Mouse (Mus musculus) thymus, postnatal 10 days (tissue): Measurements from ENCODE around the gene Tas2r108.

Source experiments
- DNase-seq, 2 experiments: peaks; one replicate each; pipeline ENCODE4 v3.0.0; 2021; ENCODE audit warnings: low spot score in 2 of 2

Gene Tas2r108

GRCm38 (mm10) chr6:40493229-40493628, at the start of gene Tas2r108:
Gene Tas2r108 (plus strand): TSS chr6:40493529.
- DNase-seq = no peak

GRCm38 (mm10) chr6:40448626-40449025, 44.7 kb upstream of the Tas2r108 start:
- DNase-seq = no peak

- DNase-seq = peak in 1 of 2 experiments; percentile 40
Measured at GRCm38 (mm10) chr6:40454436-40455041, 38.8 kb upstream of the Tas2r108 start.

- DNase-seq = peak in 1 of 2 experiments; percentile 9
Measured at GRCm38 (mm10) chr6:40465710-40466109, 27.6 kb upstream of the Tas2r108 start.

- DNase-seq = peak; percentile 88 to 91
Measured at GRCm38 (mm10) chr6:40470916-40471719, 22.2 kb upstream of the Tas2r108 start, which contains the start of gene Ssbp1. Gene Ssbp1 (plus strand): TSS chr6:40471352.

GRCm38 (mm10) chr6:40471720-40472010, 21.7 kb upstream of the Tas2r108 start:
- no peak for DNase-seq

DNA sequence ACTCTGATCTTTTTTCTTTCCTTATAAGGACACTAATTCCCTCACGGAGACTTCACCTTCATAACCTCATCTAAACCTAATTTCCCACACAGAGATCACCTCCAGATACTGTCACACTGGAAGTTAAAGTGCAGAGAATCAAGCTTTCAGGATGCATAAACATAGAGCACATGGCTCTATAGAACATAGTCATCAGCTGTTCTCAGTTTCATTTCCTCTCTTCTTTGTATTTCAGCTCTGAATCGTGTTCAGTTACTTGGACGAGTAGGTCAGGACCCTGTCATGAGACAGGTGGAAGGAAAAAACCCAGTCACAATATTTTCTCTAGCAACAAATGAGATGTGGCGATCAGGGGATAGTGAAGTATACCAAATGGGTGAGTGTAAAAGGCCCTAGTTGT, 17.2 kb upstream of the Tas2r108 start:
- no peak for DNase-seq

- DNase-seq = no peak
Measured at GRCm38 (mm10) chr6:40479705-40480104, 13.6 kb upstream of the Tas2r108 start.

DNA sequence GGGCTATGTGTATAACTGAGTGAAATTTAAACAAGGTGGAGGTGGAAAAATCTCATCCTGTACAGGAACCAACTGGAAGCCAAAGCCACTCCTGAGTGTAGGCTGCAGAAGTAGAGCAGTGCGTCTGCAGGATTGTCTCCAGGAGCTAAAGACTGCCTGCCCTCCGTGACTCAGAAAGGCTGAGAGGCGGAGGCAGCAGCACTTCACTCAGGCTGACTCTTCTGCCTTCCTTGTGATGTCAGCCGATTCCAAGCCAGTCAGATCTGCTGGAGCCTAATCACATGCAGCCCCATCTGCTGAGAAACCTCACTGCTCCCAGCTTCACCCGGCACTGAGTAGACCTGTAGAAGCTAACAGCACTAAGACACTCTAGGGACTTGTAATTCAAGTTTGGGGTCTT, 11.0 kb upstream of the Tas2r108 start:
- no peak for DNase-seq

DNA sequence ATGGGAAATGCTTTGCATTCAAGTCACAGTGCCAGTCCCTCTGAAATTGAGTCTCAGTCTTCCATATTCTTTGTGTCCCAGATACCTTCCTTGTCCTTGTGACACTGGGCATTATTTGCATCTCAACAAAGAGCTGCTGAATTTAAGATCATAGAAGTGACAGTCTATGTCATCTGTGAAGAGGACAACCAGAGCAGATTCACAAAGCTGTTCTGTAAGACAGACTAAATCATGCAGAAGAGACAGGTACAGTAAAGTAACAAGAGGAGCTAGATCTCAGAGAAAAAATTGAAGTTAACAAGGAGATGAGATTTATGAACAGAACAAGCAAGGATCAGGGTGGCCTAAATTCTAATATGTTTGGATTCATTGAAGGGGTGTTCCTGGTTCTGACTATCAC, 2.4 kb upstream of the Tas2r108 start, which contains the start of gene Tas2r137:
Tas2r137 (plus strand) TSS at position 301 of the 400 bp plus-strand sequence.
- no peak for DNase-seq

DNA sequence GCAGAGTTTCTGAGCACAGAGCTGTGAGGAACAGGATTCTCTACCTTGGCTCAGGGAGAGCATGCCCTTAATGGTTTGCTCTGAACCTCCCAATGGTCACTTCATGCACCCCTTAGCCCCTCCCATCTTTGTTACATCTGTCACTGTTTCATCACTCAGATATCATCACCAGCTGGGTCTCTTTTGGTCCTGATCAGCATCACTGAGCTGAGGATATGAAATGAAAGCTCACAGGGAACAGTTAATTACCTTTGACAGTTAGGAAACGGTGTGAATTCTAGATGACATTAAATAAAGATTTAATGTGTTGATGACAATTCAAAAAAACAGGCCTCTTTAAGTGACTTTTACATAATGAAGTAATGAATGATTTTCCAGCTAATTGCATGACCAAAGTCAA, 26.1 kb downstream of the Tas2r108 start, which contains the start of gene Prss37:
Prss37 (minus strand) TSS at position 101 of the 400 bp plus-strand sequence.
- no peak for DNase-seq
